Mouse (Mus musculus): Measurements from ENCODE around the gene Espn.

Espn gene

GRCm38 (mm10) chr4:152178344-152178864, 26.2 kb upstream of the Espn start:
- DNase-seq (ENCODE audit: low spot score in 2 of 2): peak; percentile 22 to 44

- peak; percentile 73 to 77 for DNase-seq (ENCODE audit: low spot score in 2 of 2)
Observed at GRCm38 (mm10) chr4:152177537-152178343, 25.6 kb upstream of the Espn start, which contains the start of gene Acot7. TSS of gene Acot7 (plus strand) at chr4:152178134.

DNA sequence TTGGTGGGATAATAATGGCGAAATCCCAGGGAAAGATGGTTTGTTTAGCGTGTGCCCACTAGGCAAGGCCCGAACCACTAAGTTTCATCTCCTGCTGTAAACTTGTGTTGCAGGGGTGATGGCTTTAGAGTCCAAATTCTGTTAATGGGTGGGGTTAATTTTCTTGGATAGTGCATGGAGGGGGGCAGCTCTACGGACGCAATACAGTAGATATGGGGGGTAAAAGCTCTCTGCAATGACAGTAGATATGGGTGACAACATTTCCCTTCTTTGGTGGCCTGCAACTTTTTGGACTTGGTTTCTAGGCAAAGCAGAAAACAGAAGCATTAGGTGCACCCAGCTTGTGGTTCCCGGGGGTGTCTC, 25.0 kb upstream of the Espn start:
- no peak for DNase-seq (ENCODE audit: low spot score in 2 of 2)

DNA sequence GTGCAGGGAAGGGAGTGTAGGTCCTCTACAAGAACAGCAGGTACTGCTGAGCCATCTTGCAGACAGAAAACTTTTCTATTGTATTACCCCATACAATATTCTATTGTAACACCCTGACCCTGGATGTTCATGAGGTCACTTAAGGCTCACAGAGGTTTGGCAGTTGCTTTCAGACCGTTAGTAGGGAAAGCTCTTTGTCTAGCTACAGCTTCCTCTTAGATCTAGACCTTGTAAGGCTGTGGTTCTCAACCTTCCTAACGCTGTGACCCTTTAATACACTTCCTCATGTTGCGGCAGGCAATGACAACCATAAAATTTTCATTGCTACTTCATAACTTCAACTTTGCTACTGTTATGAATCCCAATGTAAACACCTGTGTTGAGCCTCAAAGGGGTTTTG, 24.5 kb upstream of the Espn start:
- no peak for DNase-seq (ENCODE audit: low spot score in 2 of 2)

GRCm38 (mm10) chr4:152173956-152174355, 21.8 kb upstream of the Espn start:
- DNase-seq (ENCODE audit: low spot score in 2 of 2): no peak

DNA sequence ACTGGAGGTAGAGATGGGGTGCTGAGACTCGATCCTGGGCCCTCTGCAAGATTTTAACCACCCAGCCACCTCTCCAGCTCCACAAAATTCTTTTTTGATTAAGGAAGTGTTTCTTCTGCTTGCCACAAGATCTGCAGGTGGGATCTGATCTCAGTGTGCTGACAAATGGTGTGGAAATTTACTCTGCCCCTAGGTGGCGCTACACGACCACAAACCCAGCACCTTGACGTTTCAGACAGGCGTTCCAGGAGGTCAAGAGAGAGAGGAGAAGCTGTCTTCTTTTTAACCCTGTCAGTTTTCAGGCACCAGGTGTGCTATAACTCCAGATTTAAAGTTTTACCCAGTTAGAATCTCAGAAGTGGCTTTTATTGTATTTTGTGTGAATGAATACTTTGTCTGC, 20.9 kb upstream of the Espn start:
- peak; percentile 78 to 87 for DNase-seq (ENCODE audit: low spot score in 2 of 2)

DNA sequence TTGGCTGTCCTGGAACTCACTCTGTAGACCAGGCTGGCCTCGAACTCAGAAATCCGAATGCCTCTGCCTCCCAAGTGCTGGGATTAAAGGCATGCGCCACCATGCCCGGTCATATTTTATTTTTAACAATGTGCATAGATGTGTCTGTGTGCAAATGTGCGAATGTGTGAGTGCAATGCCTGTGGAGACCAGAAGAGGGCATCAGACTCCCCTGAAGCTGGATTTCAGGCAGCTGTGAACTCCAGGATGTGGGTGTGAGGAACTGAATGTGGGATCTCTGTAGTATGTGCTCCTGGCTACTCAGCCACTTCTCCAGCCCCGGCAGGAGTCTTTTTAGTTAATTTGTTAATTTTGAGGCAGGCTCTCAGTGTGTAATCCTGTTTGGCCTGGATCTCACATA, 19.4 kb upstream of the Espn start:
- no peak for DNase-seq (ENCODE audit: low spot score in 2 of 2)

DNA sequence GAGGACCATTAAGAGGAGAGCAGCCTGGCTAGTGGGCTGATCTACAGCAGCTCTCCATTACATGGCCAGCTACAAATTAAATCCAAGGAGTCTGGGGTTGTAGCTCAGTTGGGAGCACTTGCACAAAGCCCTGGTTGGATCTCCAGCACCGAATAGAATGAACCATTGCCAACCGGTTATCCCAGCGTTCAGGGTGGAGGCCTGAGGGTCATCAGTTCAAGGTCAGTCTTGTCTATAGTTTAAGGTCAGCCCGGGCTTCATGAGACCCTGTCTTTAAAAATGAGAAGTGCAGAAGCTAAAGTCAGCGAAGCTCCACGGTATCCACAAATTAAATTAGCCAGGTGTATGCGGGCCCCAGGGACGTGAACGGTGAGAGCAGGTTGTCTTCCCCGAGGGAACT, 18.1 kb upstream of the Espn start:
- DNase-seq (ENCODE audit: low spot score in 2 of 2): no peak

DNA sequence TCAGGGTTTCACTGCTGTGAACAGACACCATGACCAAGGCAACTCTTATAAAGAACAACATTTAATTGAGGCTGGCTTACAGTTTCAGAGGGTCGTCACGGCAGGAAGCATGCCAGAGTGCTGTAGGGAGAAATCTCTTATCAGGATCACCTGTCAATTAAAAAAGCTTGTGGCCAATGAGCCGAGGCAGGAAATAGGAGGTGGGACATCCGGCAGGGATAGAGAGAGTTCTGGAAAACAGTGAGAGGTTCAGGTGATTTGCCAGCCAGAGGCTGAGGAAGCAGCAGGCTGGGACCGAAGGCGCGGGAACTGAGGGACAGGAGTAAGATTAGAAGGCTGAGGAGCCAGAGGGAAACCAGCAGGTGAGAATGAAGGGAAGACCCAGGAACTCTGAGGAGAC, 16.9 kb upstream of the Espn start:
- no peak for DNase-seq (ENCODE audit: low spot score in 2 of 2)

GRCm38 (mm10) chr4:152168052-152168451, 15.9 kb upstream of the Espn start:
- DNase-seq (ENCODE audit: low spot score in 2 of 2): no peak

DNA sequence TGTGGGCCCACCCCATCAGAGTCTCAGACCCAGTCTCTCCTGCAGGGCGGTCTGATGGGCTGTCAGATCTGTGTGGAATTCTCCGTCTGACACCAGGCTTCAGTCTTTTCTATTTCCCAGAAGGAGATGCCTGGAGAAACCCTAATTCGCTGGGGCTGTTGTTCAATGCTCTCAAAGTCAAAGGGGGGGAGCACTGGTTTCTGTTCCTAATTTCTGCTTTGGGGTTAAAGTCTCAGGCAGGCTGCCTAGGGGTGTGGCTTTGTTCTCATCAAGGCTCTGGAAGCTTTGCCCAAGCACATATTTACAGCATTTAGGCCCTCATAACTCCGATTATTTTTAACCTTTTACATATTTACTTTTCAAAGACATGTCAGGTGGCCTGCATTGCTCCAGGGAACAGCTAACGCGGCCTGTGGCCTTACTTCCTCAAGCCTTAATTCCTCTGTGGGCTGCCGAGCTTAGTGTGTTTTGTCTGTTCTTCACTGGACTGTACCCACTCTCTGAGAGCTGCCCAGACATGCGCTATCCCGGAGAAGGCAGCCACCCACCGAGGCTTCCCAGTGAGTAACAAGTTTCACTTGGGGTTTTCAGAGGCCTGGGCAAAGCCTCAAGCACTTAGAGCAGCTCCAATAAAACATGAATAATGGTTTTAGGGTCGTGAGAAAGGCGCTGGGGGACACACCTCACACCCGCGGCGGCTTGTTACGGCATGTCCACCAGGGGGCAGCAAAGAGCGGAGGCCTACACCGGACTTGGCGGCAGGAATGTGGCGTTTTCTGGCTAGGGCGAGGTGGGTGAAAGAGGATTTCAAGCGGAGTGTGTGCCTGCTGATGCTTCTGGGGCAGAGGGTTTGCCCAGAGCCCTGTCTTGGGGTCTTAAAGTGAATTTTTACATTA, 13.1 kb upstream of the Espn start:
- peak; percentile 40 to 53 for DNase-seq (ENCODE audit: low spot score in 2 of 2)

- DNase-seq (ENCODE audit: low spot score in 2 of 2): no peak
Observed at GRCm38 (mm10) chr4:152162748-152163147, 10.6 kb upstream of the Espn start.

DNA sequence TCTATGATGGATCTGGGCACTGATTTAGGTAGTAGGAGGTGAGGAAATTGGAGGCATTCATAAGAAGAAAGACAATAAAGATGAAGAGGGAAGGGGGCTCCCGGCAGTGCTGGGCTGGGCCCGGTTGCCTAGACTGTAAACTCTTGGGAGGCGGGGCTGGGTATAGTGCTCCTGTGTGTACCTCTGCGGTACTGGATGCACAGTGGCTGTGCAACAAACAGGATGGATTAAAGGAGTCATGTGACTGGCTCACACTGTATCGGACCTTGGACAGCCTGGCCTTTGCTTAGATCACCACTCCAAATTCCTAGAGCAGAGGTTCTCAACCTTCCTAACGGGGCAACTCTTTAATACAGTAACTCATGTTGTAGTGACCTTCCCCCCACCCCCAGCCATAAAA, 9.4 kb upstream of the Espn start:
- no peak for DNase-seq (ENCODE audit: low spot score in 2 of 2)

- DNase-seq (ENCODE audit: low spot score in 2 of 2): no peak
Observed at GRCm38 (mm10) chr4:152160748-152161147, 8.6 kb upstream of the Espn start.

DNA sequence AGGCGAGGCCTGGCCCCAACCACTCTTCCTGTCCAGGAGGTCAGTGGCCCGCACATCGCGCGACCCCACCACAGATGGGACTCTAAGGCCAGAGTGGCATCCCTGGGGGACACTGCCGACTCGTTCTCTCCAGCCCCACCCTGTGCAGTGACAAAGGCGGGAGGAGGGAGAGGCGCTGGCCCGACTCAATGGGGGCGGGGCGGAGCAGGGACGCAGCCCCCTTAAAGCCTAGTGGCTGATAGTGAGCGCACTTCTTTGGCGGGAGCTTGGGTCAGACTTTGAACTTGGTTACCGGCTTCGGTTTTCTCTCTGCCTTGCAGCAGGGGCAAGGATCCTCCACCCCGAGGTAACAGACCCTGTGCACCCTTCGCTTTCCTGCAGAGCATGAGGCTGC, 7.1 kb upstream of the Espn start:
- DNase-seq (ENCODE audit: low spot score in 2 of 2): no peak

DNA sequence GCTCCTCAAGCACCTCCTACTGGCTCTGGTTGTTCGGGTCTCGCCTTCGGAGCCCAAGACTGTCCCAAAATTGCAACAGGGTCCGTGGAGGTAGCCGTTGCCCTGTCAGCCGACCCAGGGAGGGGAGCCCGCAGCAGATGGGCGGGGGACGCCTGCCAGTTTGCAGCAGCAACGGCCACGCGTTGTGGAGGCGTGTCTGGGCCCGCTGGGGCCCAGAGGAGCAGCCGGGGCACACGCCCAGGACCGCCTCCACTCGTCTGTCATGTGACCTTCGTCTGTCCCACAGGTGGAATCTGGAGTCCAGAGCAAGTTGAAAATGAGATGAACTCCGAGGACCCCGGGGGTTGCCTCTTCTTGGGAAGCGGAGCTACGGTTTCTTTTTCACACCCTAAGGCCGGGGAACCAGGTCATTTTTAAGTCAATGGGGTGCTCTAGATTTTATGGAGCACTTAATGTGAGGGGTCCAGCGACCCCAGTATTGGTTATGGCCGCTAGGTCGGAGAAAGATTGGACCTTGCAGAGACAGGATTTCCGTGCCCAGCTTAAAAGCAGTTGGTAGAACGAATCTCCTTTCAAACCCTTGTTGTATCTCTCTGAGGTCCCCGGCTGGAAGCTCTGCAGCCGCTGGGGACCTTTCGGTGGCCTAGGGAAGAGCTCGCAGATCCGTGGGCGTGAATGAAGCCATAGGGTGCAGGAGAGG, 6.6 kb upstream of the Espn start, which contains the start of gene Hes2:
Hes2 (plus strand) TSS at position 283 of the 700 bp plus-strand sequence.
- no peak for DNase-seq (ENCODE audit: low spot score in 2 of 2)

DNA sequence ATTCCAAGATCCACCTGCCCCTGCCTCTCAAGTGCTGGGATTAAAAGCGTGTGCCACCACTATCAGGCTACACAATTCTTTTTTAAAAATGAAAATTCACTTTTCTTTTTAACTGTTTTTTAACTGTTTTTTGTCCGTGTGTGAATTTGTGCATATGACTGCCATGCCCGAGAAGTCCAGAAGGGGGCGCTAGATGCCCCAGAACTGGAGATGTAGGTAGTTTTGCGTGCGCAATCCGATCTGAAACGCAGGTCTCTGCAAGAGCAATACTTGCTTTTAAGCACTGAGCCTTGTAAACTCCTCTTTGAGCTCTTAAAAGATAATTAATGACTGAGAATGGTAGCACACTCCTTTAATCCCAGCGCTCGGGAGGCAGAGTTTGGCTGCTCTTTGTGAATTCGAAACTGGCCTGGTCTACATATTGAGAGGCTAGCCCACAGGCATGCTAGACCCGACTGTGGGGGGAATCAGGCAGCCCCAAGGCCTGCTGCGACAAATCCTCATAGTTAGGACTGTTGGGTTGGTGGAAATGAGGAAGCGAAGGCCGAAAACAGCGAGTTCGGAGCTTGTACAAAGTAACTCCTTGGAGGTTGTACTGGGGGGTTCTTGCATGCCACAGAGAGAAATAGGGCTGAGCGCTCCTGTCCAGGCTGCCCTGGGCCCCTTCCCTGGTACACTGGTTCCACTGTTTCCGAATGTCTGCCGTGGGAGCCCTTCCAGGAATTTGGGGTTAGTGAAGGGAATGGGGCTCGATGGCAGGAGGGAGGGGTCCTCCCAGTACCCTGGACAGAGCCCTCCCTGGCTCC, 5.8 kb upstream of the Espn start:
- DNase-seq (ENCODE audit: low spot score in 2 of 2): peak; percentile 33 to 47

DNA sequence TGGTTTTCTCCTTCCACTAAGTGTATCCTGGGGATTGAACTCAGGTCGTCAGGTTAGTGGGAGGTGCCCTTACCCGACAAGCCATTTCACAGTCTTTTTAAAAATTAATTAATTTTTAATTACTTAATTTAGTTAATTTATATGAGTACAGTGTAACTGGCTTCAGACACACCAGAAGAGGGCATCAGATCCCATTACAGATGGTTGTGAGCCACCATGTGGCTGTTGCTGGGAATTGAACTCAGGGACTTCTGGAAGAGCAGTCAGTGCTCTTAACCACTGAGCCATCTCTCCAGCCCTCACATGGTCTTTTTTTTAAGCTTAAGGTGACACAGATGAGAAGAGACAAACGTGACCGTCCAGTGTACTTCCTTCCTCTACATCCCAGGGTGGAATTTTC, 2.8 kb upstream of the Espn start:
- no peak for DNase-seq (ENCODE audit: low spot score in 2 of 2)

- DNase-seq (ENCODE audit: low spot score in 2 of 2): peak; percentile 64 to 68
Observed at GRCm38 (mm10) chr4:152153771-152154177, 1.6 kb upstream of the Espn start.

- DNase-seq (ENCODE audit: low spot score in 2 of 2): no peak
Observed at GRCm38 (mm10) chr4:152151451-152151965, 663 bp downstream of the Espn start.

DNA sequence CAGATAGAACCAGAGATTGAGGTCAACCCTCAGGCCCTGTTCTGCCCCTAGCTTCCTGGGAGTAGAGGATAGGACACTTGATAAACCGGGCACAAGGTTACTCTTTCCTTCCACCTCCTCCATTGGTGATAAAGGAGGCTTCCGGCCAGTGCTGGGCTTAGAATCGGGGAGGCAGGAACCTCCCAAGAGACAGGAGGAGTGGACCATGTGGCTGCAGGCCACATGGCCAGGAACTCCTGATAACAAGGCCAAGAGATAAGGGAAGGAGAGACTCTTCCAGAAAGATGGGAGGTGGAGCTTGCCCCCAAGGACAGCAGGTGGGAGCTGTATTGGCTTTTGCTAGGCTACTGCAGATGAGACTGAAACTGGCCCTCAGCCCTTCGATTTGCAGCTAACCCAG, 1.6 kb downstream of the Espn start:
- DNase-seq (ENCODE audit: low spot score in 2 of 2): no peak

Measured in frontal cortex, postnatal 25 days (tissue).